Mouse (Mus musculus) lung, embryonic 16.5 days (tissue): ENCODE measurements around the gene Henmt1. TPM values are rescaled to one million over a fixed set of nuclear protein-coding genes. Genes with fewer than 3 reads are reported as not detected.

Source experiments
- ATAC-seq: fragments of 200-750 bp; cut with Nextera tagmentation; 2 replicates; pipeline ENCODE4 v1.8.0; 2017; ENCODE audit warnings: low read depth, mild to moderate bottlenecking, moderate library complexity
- H3K27ac ChIP-seq: fragments of 300-500 bp; sonication (generic); 2 replicates; pipeline ENCODE4 v1.5.1; 2014; ENCODE audit warnings: mild to moderate bottlenecking, control low read depth, low read length
- H3K27me3 ChIP-seq: fragments of 300-500 bp; sonication (generic); 2 replicates; pipeline ENCODE4 v1.6.1; 2014; ENCODE audit warnings: low read depth, low read length, mixed read lengths; ENCODE audit not compliant: control insufficient read depth, insufficient read depth
- H3K36me3 ChIP-seq: fragments of 300-500 bp; sonication (generic); 2 replicates; pipeline ENCODE4 v1.6.1; 2014; ENCODE audit warnings: low read length; ENCODE audit not compliant: control insufficient read depth, insufficient read depth
- H3K4me1 ChIP-seq: fragments of 300-500 bp; sonication (generic); replicated peaks from 2 replicates; pipeline ENCODE4 v1.6.1; 2014; ENCODE audit warnings: low read length, mixed read lengths; ENCODE audit not compliant: control insufficient read depth, insufficient read depth
- H3K4me2 ChIP-seq: fragments of 300-500 bp; sonication (generic); 2 replicates; pipeline ENCODE4 v1.6.1; 2014; ENCODE audit warnings: low read depth, low read length, control low read depth
- H3K4me3 ChIP-seq: fragments of 300-500 bp; sonication (generic); 2 replicates; pipeline ENCODE4 v1.5.1; 2014; ENCODE audit warnings: mild to moderate bottlenecking, low read length, control low read depth
- H3K9ac ChIP-seq: fragments of 300-500 bp; sonication (generic); 2 replicates; pipeline ENCODE4 v1.6.1; 2014; ENCODE audit warnings: low read length, control low read depth
- H3K9me3 ChIP-seq: fragments of 300-500 bp; sonication (generic); 2 replicates; pipeline ENCODE4 v1.6.1; 2016; ENCODE audit warnings: low read length; ENCODE audit not compliant: control insufficient read depth
- WGBS: fragments of 180-500 bp; shearing (Covaris S2); extraction: QIAGEN DNeasy Blood & Tissue Kit; methylation state at CpG from one replicate; pipeline ENCODE4 v1.1.7; 2014; 5-methylcytosine and 5-hydroxymethylcytosine counted together
- polyA plus RNA-seq: library from polyadenylated mRNA; unstranded; fragments of >200 nt; fragmentation: Nextera tagmentation; extraction: Ambion mirVana; gene quantifications from 2 replicates; pipeline ENCODE4 v1.2.1, GENCODE M21; 2015

Henmt1 gene
- polyA plus RNA-seq, 1 experiment from 2014 or later, result 0.43 TPM

DNA sequence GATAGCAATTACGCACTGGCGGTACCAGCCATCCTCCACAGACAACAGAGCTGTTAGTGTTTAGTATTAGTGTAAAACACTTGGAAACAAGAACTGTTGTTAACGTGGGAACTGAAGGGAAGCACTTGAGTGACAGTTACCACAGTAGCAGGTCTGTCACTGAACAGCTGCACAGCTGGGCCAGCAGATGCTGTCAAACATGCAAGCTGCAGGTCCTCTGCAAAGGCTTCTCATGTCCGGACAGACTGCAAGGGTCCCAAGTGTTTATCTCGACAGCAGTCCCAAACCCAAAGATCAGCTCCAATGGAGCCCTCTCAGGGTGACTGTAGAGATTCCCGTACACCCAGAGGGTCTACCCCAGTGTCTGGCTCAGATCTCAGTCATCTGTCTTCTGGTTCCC, 42.3 kb downstream of the Henmt1 start:
- Histone ChIP-seq H3K36me3 (peaks cover 15% of the 10 kb centered on the region), H3K27ac (no peak overlapping the region), H3K4me3 (no peak overlapping the region), H3K9ac (no peak overlapping the region), H3K4me2 (no peak overlapping the region), H3K27me3 (no peaks in the 10 kb centered on the region), H3K9me3 (no peaks in the 10 kb centered on the region), H3K4me1 (no peaks in the 10 kb centered on the region)
- 71% methylated on average over 6 of the region's 6 CpGs for WGBS
- no peak for ATAC-seq

DNA sequence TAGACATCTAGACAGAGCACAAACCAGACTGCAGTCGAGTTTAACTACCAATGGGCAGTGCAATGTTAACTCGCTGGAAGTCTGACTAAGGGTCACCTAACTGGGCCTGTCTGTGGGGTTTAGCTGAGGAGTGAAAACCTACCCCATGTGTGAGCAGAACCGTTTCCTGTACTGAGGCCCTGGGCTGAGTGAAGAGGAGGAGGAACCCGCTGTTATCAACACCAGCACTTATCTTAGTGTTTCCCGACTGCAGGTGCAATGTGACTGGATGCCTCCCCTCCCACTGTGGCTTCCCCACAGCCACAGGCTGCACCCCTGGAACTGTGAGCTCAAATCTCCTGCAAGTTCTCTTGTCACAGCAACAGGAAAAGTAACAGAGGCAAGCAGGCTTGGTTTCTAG, 44.3 kb downstream of the Henmt1 start:
- no peak for ATAC-seq
- Histone ChIP-seq H3K4me1 (no peaks in the 10 kb centered on the region), H3K4me2 (no peak overlapping the region), H3K27me3 (no peaks in the 10 kb centered on the region), H3K9ac (no peak overlapping the region), H3K36me3 (peaks cover 9% of the 10 kb centered on the region), H3K27ac (no peak overlapping the region), H3K9me3 (no peaks in the 10 kb centered on the region), H3K4me3 (no peak overlapping the region)
- 51% methylated on average over 5 of the region's 5 CpGs for WGBS

GRCm38 (mm10) chr3:108986534-108986933, 46.9 kb downstream of the Henmt1 start:
- Histone ChIP-seq H3K4me3 (no peak overlapping the region), H3K36me3 (no peaks in the 10 kb centered on the region; the same call in 1 of the 2 replicates), H3K4me1 (no peaks in the 10 kb centered on the region), H3K4me2 (no peak overlapping the region), H3K27ac (no peak overlapping the region), H3K9ac (no peak overlapping the region), H3K9me3 (no peaks in the 10 kb centered on the region), H3K27me3 (no peaks in the 10 kb centered on the region)
- 73% methylated on average over 1 of the region's 1 CpGs for WGBS
- ATAC-seq, result no peak

GRCm38 (mm10) chr3:108987009-108987659, 47.5 kb downstream of the Henmt1 start:
- Histone ChIP-seq H3K4me2 (no peak overlapping the region), H3K27me3 (no peaks in the 10 kb centered on the region), H3K27ac (no peak overlapping the region), H3K4me3 (no peak overlapping the region), H3K4me1 (no peaks in the 10 kb centered on the region), H3K9ac (no peak overlapping the region), H3K36me3 (no peaks in the 10 kb centered on the region; the same call in 1 of the 2 replicates), H3K9me3 (no peaks in the 10 kb centered on the region)
- 73% methylated on average over 12 of the region's 12 CpGs for WGBS
- ATAC-seq, result no peak

DNA sequence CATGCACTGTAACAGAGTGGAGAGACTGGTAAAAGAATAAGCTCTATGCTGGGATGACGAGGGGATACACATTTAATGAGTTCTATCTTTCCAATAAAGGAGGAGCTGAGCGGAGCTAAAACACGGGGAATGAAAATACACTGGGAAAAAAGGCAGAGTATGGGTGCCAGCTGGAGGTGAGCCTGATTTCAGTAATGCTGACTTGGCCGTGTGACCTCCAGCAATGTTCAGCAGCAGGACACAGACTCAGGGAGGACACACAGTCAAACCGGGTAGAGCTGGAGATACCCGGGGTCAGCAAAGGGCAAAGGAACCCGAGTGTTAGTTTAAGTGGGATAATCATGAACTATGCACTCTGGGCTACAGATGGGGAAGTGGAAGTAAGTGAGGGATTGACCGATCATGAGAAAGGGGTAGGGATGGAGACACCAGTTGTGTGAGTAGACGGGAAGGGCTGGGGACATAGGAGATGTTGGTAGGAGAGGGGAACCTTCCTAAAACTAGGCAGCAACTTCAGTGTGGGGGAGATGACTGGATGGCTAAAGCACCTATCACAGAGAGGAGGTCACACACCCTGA, 50.4 kb downstream of the Henmt1 start:
- Histone ChIP-seq H3K9me3 (no peaks in the 10 kb centered on the region), H3K27me3 (no peaks in the 10 kb centered on the region), H3K27ac (no peak overlapping the region), H3K4me3 (no peak overlapping the region), H3K4me1 (no peaks in the 10 kb centered on the region), H3K36me3 (no peaks in the 10 kb centered on the region; the same call in 1 of the 2 replicates), H3K4me2 (no peak overlapping the region), H3K9ac (no peak overlapping the region)
- ATAC-seq, result no peak
- 78% methylated on average over 9 of the region's 9 CpGs for WGBS

- ATAC-seq, result no peak
- no peaks in the 10 kb centered on the region; the same call in 1 of the 2 replicates for H3K36me3 ChIP-seq
- no peak overlapping the region for H3K27ac ChIP-seq
- no peak overlapping the region for H3K4me2 ChIP-seq
- WGBS, result 84% methylated on average over 2 of the region's 2 CpGs
- H3K27me3 ChIP-seq, result no peaks in the 10 kb centered on the region
- 0 out of 2 replicates have a peak, but pooled peaks cover 2% of the 10 kb centered on the region for H3K4me1 ChIP-seq
- no peak overlapping the region for H3K9ac ChIP-seq
- H3K9me3 ChIP-seq, result no peaks in the 10 kb centered on the region
- H3K4me3 ChIP-seq, result no peak overlapping the region
These were observed 54.8 kb downstream of the Henmt1 start for GRCm38 (mm10) chr3:108994477-108994876.

DNA sequence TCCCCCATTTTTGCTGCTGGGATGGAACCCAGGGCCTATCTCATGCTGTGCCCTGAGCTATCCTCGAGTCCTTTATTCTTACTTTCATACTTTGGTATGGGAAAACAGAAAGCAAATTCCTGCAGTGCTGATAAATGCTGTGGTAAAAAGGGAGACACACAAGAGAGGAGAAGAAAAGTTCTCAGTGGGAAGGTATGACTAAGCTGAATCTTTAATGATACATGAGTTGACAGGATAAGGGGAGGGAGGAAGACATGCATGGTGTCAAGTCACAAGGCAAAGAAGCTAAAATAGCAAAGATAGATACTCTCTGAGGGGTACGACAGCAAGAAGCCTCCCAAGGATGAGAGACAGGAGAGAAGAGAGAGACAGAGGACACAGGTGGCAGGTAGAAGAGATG, 55.7 kb downstream of the Henmt1 start:
- Histone ChIP-seq H3K4me2 (no peak overlapping the region), H3K36me3 (peaks cover 4% of the 10 kb centered on the region), H3K27ac (no peak overlapping the region), H3K9ac (no peak overlapping the region), H3K27me3 (no peaks in the 10 kb centered on the region), H3K4me3 (no peak overlapping the region), H3K9me3 (no peaks in the 10 kb centered on the region), H3K4me1 (0 out of 2 replicates have a peak, but pooled peaks cover 2% of the 10 kb centered on the region)
- ATAC-seq, result no peak
- WGBS, result 83% methylated on average over 2 of the region's 2 CpGs

DNA sequence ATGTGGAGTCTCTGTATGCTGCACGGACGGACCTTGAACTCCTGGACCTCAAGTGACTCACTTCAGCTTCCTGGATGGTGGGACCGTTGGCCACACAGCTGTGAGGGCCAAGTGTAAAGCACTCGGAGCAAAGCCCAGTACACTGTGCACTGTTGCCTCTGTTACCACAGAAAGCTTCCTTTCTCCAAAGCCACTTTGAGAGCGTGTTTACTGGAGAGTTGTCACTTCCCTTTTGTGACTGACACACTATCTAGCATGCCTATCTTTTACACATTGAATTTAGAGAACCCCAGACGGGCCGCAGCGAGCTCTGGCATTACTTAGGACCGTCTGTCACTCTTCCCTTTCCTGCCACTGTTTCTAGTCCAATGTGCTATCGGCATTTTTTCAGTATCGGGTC, 57.6 kb downstream of the Henmt1 start:
- no peak for ATAC-seq
- Histone ChIP-seq H3K4me2 (no peak overlapping the region), H3K36me3 (peaks cover 16% of the 10 kb centered on the region), H3K27me3 (no peaks in the 10 kb centered on the region), H3K9ac (no peak overlapping the region), H3K9me3 (no peaks in the 10 kb centered on the region), H3K4me1 (0 out of 2 replicates have a peak, but pooled peaks cover 2% of the 10 kb centered on the region), H3K4me3 (no peak overlapping the region), H3K27ac (no peak overlapping the region)
- 56% methylated on average over 11 of the region's 11 CpGs for WGBS

DNA sequence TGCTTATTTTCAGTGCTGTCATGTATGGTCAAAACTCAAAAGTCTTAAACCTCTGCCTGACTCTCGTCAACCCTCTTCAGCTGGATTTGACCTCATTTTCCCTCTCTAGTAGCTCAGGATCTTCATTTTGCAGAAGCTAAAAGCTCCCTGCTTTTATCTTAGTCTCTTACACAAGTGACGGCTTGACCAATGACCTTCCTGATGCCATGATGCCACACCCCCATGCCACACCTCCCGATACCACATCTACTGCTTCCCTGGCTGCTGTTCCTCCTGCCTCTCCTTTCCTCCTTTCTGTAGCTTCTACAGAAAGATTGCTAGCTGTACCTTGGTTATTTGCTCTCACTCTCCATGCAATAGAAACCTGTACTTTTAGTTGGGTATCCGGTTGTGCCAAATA, 58.1 kb downstream of the Henmt1 start:
- H3K4me1 ChIP-seq, result 0 out of 2 replicates have a peak, but pooled peaks cover 2% of the 10 kb centered on the region
- H3K27ac ChIP-seq, result no peak overlapping the region
- H3K9me3 ChIP-seq, result no peaks in the 10 kb centered on the region
- H3K4me3 ChIP-seq, result no peak overlapping the region
- no peak overlapping the region for H3K4me2 ChIP-seq
- H3K9ac ChIP-seq, result no peak overlapping the region
- no peaks in the 10 kb centered on the region for H3K27me3 ChIP-seq
- H3K36me3 ChIP-seq, result peaks cover 17% of the 10 kb centered on the region
- ATAC-seq, result no peak
- 56% methylated on average over 4 of the region's 4 CpGs for WGBS
